Mouse (Mus musculus): ENCODE measurements at regions not wholly inside any gene's neighbourhood (a gene's known extent, or its start where the extent isn't known, plus 50 kb on each side); places are given as distances from the start of the nearest gene placed in this dataset.

GRCm38 (mm10) chr10:30000836-30001235 is 199.5 kb downstream of the Cenpw start:
- Histone ChIP-seq H3K4me1 (replicated peaks; ENCODE audit: control insufficient read depth, insufficient read depth, low read length) (no peaks in the 10 kb centered on the region), H3K4me3 (replicated peaks; ENCODE audit: low read length) (no peak overlapping the region), H3K27ac (no peak overlapping the region), H3K9ac (no peak overlapping the region), H3K27me3 (ENCODE audit: control insufficient read depth, insufficient read depth, low read length) (no peaks in the 10 kb centered on the region), H3K36me3 (replicated peaks; ENCODE audit: control insufficient read depth, insufficient read depth) (no peaks in the 10 kb centered on the region), H3K9me3 (ENCODE audit: control insufficient read depth, low read length) (no peaks in the 10 kb centered on the region), H3K4me2 (replicated peaks) (no peak overlapping the region)
- no peak for DNase-seq (ENCODE audit: low spot score)
- 84% methylated on average over 2 of the region's 2 CpGs for WGBS
- no peak for ATAC-seq (ENCODE audit: low FRiP score)

- H3K27me3 ChIP-seq (ENCODE audit: control insufficient read depth, insufficient read depth, low read length): no peaks in the 10 kb centered on the region
- 74% methylated on average over 2 of the region's 2 CpGs for WGBS
- no peak overlapping the region for H3K9ac ChIP-seq
- H3K27ac ChIP-seq: no peak overlapping the region
- no peaks in the 10 kb centered on the region for H3K9me3 ChIP-seq (ENCODE audit: control insufficient read depth, low read length)
- H3K4me2 ChIP-seq (replicated peaks): no peak overlapping the region
- ATAC-seq (ENCODE audit: low FRiP score): no peak
- H3K36me3 ChIP-seq (replicated peaks; ENCODE audit: control insufficient read depth, insufficient read depth): no peaks in the 10 kb centered on the region
- no peak for DNase-seq (ENCODE audit: low spot score)
- no peak overlapping the region for H3K4me3 ChIP-seq (replicated peaks; ENCODE audit: low read length)
- H3K4me1 ChIP-seq (replicated peaks; ENCODE audit: control insufficient read depth, insufficient read depth, low read length): no peaks in the 10 kb centered on the region
Measured at GRCm38 (mm10) chr10:29981539-29981938, 218.8 kb downstream of the Cenpw start.
